Mouse (Mus musculus): ENCODE results near the gene Efna5.
A peak's percentile ranks its signal among the peaks of the same experiment; 100 is the strongest.

Efna5 gene

GRCm38 (mm10) chr17:62745286-62745685, 135.8 kb downstream of the Efna5 start:
- no peak for DNase-seq

DNA sequence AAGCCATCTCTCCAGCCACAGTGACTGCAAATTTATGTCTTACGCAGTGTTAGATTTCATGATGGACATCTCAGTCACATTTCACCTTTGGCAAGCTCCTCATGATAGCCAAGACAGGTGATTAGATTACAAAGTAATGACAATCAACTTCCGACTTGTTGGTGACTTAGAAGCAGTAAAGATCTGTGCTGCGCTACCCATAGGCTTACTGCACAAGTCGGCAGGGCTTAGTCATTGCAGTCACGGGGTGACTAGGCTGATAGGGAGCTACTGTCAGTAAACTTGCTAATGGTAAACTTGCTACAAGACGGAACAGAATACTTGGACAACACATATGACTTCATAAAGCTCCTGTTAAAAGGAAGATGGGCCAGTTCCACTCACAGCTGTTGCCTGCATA, 136.9 kb downstream of the Efna5 start:
- no peak for DNase-seq

- DNase-seq: no peak
Observed at GRCm38 (mm10) chr17:62741702-62742101, 139.4 kb downstream of the Efna5 start.

GRCm38 (mm10) chr17:62741020-62741419, 140.1 kb downstream of the Efna5 start:
- DNase-seq: no peak

DNA sequence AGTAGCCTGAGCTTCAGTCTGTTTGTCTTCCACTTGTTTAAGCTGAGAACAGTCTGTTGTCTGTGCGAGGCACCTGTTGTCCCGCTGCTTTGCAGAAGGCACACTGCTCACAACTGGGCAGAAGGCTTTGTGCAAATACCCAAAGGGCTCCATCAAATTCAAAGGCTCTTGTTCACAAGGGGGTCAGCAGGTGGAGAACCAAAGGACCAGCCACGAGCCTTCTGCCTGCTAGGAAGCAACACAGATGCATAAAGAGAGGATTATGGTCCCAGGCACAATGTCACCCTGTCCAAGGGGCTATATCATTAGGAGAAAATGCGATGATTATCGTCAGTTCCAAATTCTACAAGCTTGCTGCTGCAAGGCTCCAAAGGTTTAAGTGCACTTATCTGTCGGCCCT, 141.1 kb downstream of the Efna5 start:
- DNase-seq: peak; percentile 41

DNA sequence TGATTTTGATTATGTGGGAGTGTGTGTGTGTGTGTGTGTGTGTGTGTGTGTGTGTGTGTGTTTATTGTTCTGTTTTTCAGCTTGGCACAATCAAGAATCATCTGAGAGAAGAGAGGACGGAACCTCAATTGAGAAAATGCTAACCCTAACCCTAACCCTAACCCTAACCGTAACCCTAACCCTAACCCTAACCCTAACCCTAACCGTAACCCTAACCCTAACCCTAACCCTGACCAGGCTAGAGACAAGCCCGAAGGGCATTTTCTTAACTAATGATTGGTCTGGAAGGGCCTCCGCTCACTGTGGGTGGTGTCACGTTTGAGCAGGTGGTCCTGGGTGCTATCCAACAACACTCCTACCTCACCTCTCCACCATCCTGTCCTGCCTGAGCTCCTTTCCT, 143.7 kb downstream of the Efna5 start:
- DNase-seq: no peak

- no peak for DNase-seq
Observed at GRCm38 (mm10) chr17:62735943-62736342, 145.2 kb downstream of the Efna5 start.

GRCm38 (mm10) chr17:62734901-62735300, 146.2 kb downstream of the Efna5 start:
- no peak for DNase-seq

GRCm38 (mm10) chr17:62734067-62734466, 147.1 kb downstream of the Efna5 start:
- DNase-seq: peak; percentile 57

GRCm38 (mm10) chr17:62729754-62730470, 151.2 kb downstream of the Efna5 start:
- no peak for DNase-seq

GRCm38 (mm10) chr17:62728142-62728917, 152.8 kb downstream of the Efna5 start:
- no peak for DNase-seq

GRCm38 (mm10) chr17:62726102-62726501, 155.0 kb downstream of the Efna5 start:
- no peak for DNase-seq

DNA sequence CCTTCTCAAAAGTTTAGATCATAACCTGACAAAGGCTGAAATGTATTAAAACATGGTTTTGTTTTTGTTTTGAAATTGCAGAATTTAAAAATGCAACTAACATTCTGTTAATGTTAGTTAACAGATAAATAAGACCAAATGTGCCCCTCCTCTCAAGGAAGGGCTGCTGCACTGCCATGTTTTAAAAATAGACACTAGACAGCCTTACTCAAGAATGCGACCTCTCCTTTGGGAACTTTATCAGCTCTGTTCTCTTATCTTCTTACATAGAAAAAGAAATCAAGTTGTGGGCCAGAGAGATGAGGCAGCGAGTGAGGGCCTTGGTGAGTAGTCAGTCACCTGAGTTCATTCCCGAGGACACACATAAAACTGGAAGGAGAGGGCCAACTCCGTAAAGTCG, 158.2 kb downstream of the Efna5 start:
- DNase-seq: no peak

- no peak for DNase-seq
Observed at GRCm38 (mm10) chr17:62721595-62721994, 159.5 kb downstream of the Efna5 start.

DNA sequence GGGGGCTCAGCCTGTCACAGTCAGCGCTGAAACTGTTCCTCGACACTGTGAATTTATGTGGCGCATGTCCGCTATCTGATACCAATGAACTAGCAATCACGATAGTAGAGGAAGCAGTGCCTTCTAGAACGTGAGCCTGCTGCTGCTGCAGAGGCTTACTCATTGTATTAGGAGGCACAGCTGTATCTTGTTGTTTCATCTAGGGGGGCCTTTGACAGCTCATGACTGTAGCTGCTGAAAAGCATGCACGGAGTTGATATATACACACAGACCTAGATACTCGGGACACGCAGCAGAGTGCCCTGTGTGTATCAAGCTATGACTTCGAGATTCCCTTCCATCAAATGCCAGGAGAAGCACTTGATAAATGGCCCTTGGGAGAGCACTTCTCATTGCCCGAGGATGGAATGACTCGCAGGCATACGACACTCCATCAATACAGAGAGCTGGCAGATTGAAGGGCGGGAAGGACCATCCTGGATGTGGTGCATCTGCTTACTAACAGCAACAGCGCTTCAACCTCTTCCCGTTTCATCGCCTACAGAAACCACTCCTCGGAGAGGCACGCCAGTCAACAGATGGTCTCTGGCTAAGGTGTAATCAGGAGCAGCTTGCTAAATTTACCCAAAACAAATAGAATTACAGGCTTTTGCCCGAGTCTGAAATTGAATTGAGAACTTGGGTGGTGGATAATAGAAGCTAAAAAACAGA, 160.2 kb downstream of the Efna5 start:
- DNase-seq: no peak

DNA sequence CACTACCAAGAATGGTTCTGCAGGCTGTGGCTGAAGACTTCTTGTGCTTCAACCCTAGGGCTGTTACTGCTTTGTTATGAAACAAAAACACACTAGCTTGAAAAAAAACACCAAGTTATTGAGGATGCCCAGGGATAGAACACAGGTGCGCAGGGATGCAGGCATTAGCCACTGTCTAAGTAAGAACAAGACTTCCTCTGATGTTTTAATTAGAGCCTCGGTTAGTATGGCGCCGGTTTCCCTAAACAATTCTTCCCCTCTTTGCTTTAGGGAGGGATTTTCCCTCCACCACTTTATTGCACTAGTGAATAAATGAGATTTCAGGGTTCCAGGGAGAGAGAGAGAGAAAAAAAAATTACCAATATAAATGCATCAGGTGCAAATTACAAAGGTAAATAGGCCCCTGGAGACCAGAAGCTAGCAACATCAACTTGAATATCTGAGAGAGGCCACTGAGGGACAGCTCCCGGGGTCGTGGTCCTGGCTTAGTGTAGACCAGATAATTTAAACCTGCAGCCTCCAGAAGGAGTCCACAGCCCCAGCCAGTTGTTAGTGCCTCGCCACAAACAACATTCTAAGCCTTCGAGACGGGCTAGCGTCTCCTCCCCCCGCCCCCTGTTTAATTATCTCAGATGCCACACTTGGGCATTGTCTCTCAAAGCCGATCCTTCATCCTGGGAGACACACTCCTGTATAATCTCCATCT, 163.5 kb downstream of the Efna5 start:
- peak; percentile 52 for DNase-seq

- no peak for DNase-seq
Observed at GRCm38 (mm10) chr17:62713455-62713854, 167.7 kb downstream of the Efna5 start.

DNA sequence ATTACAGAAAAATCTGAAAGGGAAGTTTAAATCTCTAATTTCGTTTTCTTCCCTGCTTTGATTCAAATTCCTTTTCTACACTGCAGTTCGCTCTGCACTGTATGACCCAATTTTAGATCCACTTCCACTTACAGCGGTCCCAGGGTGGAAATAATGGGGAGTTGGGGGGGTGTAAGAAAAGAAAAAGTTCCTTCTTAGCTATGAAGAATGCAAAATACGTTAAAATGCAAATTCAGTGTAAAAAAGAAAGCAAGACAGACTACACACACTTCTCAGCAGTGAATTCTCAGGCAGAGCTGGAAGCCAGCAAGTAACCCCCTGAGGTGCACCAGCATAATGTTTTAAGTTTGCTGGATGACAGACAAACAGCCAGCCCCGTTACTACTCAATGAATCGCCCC, 174.7 kb downstream of the Efna5 start:
- no peak for DNase-seq

DNA sequence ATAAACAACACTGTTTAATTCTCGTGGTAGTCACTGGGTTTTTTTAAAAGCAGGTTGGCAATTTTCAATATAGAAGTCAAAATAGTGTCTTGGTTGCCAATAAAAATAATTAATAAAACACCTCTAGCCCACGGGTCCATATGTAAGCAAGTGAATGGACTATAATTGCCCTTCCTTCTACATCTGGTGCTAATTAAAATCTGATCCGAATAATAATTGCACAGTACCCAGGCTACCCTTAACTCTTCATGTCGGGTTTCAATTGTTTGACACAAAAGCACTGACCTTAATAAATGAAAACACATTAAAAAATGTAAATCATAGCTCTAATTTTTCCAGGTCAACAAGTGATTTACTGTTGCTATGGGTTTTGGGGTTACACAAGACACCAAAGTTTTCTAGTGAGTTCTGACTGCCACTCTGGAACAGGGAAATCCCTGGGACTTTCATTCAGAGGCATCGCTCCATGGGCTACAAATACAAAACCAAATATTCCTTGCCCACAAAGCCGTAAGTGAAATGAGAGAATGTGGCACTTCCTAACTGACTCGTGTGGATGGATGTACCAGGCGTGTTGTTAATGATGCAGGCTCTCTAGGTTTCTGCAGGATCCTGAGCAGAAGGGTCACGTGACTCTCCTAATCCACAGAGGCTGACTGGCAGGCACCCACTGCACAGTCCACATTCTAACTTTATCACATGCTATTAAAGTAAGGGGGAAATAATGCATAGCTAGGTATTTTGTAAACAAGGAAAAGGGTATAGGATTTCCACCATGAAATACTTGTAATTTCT, 178.9 kb downstream of the Efna5 start:
- peak; percentile 58 for DNase-seq

DNA sequence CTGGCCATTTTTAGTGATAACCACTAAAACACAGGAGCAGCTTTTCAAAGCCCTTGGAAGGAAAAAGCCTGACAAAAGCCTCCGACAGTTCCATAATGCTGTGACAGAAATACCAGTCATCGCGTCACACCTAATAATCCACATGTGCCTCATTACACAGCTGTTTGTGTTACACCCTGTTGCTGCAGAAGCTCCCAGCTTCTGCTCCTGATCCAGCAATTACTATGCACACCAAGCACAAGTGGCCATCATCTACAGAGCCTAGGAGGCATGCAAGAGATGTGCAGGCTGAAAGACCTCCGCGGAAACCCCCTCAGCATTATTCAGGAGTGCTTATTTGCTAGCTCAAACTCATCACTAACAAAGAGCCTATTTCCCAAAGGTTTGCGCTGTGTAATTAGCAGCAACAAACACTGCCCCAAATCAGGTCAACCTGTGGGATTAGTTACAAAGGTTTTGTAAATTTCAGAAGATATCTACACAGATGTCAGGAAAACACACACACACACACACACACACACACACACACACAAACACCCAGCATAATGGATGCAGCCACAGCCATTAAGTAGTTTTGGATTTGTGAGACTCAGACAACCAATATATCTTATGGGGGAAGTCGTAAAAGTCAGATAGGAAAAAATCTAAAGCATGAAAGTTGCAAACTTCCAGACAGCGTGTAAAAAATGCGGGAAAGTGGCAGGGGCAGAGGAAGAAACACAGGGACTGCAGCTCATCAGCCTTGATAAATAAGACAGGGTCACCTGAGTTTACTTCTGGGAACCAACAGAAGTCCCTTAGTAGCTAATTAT, 180.1 kb downstream of the Efna5 start:
- no peak for DNase-seq

DNA sequence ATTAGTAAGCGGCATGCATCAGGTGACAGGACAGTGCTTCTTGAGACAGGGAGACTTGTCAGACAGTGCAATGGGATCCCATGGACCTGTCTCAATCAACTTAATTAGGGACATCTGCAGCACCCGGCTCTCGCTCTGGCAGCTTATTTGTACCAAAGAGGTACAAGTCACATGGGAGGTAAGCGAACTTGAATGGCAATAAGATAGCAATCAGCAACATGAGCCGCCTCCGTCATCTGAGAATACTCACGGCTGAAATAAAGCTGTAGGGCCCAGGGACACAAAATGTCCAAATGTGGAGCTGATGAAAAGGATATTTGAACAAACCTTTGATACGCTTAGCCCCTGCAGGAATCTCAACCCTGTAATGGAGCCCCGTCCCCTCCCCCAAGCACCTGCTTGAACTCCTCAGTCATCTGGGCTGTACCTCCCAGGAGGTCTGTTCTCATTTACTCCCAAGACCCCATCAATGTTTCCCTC, 186.1 kb downstream of the Efna5 start:
- no peak for DNase-seq
